Mouse (Mus musculus) thymus, adult 2 months (tissue): ENCODE data around the gene Rad51b. TPM values are rescaled to one million over a fixed set of nuclear protein-coding genes. Genes with fewer than 3 reads are reported as not detected.

Source experiments
- DNase-seq: peaks from one replicate; pipeline ENCODE4 v3.0.0; 2021
- H3K27ac ChIP-seq: fragments of 200-500 bp; 2 replicates; pipeline ENCODE4 v1.5.1; 2012; ENCODE audit warnings: low read length, control low read depth; ENCODE audit not compliant: control insufficient read depth, insufficient read depth
- H3K27me3 ChIP-seq: fragments of 200-500 bp; 2 replicates; pipeline ENCODE4 v1.6.1; 2012; ENCODE audit warnings: mild to moderate bottlenecking, low read length, moderate library complexity, mixed read lengths; ENCODE audit not compliant: control insufficient read depth, insufficient read depth
- H3K36me3 ChIP-seq: fragments of 200-500 bp; 2 replicates; pipeline ENCODE4 v1.6.1; 2012; ENCODE audit warnings: mild to moderate bottlenecking, low read length, moderate library complexity; ENCODE audit not compliant: control insufficient read depth, insufficient read depth
- H3K4me1 ChIP-seq: fragments of 200-500 bp; replicated peaks from 2 replicates; pipeline ENCODE4 v1.6.1; 2012; ENCODE audit warnings: low read length; ENCODE audit not compliant: control insufficient read depth, insufficient read depth
- H3K4me3 ChIP-seq: fragments of 200-500 bp; 2 replicates; pipeline ENCODE4 v1.5.1; 2012; ENCODE audit warnings: mild to moderate bottlenecking, low read length, control low read depth, moderate library complexity; ENCODE audit not compliant: control insufficient read depth, insufficient read depth
- CTCF ChIP-seq: fragments of 200-500 bp; IDR thresholded peaks from 2 replicates; pipeline ENCODE4 v1.5.1; 2012; ENCODE audit warnings: mild to moderate bottlenecking, control low read depth, low read length, moderate library complexity, borderline replicate concordance; ENCODE audit not compliant: control insufficient read depth, poor library complexity, insufficient read depth; ENCODE audit errors: extremely low read depth
- POLR2A ChIP-seq: fragments of 200-500 bp; IDR thresholded peaks from 2 replicates; pipeline ENCODE4 v1.6.1; 2012; ENCODE audit warnings: mild to moderate bottlenecking, low read length, control low read depth, moderate library complexity; ENCODE audit not compliant: control insufficient read depth, poor library complexity, insufficient read depth; ENCODE audit errors: extremely low read depth
- WGBS: fragments of 180-500 bp; shearing (Covaris S2); methylation state at CpG from one replicate; pipeline ENCODE4 v1.1.7; 2018; 5-methylcytosine and 5-hydroxymethylcytosine counted together
- polyA plus RNA-seq: library from polyadenylated mRNA; depleted of rRNA; stranded (reverse); fragments of >200 nt; gene quantifications from 2 replicates; pipeline ENCODE4 v1.2.3, GENCODE M21; 2012

Rad51b gene
- polyA plus RNA-seq, 1 experiment, result 1.1 TPM

DNA sequence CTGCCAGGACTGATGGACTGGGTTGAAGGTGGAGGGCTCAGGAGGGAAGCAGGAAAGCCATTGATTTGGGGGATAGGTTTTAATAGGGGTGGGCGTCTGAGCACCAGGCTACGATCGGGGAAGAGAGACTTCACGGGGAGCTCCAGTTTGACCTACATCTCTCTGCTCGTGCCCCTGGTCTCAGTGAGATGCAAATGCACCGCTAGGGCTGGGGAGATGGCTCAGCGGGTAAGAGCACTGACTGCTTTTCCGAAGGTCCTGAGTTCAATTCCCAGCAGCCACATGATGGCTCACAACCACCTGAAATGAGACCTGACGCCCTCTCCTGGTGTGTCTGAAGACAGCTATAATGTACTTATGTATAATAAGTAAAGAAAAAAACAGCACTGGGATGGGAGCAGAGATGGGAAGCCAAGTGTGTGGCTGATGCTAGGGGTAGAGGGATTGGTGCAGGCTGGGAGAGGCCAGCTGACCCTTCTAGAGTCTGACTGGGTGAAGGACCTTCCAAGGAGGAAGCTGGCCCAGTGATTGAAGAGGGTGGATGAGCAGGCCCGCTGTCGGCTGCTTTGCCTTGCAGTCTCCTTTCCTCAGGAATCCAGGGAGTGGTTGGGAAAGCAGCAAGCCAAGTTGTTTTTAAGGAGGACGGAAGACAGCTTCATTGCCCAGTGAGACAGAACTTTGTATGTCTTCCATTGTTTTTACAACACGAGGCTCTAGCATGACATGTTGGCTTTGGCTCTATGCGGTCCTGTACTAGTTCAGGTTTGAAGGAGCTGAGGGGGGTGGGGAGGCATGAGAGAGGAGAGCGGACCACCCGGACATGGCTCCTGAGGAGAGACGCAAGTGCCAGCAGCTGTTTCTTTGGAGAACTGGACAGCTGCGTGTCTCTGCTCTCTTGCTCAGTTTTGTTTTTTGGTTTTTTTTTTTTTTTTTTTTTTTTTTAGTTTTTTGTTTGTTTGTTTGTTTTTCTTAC is 511.6 kb downstream of the Rad51b start:
- Histone ChIP-seq H3K27ac (no peak overlapping the region), H3K27me3 (no peaks in the 10 kb centered on the region), H3K4me3 (no peak overlapping the region), H3K36me3 (no peaks in the 10 kb centered on the region), H3K4me1 (no peaks in the 10 kb centered on the region)
- DNase-seq, result no peak
- WGBS, result 98% methylated on average over 18 of the region's 18 CpGs
- TF ChIP-seq CTCF, result no peak
- no peak for TF ChIP-seq POLR2A

DNA sequence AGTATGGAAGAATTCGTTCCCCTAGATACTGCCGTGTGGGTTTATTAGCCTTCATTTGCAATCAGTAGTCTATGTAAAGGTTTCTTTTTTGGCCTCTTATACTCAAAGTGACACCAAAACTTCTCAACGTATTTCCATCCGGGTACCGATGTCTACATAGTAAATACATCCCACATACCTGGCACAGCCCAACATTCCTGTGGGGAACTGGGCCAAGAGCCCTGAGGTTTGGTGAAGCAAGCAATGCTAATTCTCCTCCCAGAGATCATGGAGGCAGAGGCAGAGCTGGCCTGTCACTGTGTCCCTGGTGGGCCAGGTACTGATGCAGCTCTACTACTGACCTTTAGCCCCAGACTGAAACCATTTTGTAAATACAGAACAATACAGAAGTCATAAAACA is 512.4 kb downstream of the Rad51b start:
- Histone ChIP-seq H3K4me1 (no peaks in the 10 kb centered on the region), H3K27me3 (no peaks in the 10 kb centered on the region), H3K4me3 (no peak overlapping the region), H3K27ac (no peak overlapping the region), H3K36me3 (no peaks in the 10 kb centered on the region)
- DNase-seq, result no peak
- TF ChIP-seq CTCF (no peak), POLR2A (no peak)
- WGBS, result 95% methylated on average over 5 of the region's 5 CpGs

DNA sequence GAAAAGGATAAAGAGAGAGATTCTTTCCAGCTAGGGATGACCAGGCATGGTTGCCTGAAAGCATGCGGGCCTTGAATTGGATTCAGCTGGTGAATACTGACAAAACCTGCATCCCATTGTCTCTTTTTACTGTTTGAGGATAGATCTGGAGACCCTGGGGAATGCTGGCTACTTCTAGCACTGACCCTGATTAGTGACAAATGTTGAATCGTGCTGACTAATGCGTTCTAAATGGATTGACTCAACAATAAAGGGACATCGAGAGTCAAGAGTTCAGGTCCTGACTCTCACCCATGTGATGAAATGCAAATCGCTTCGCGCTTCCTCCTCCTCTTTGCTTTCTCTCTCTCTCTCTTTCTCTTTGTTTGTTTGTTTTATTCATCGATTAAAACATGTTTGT is 515.3 kb downstream of the Rad51b start:
- 97% methylated on average over 8 of the region's 8 CpGs for WGBS
- H3K27ac ChIP-seq, result no peak overlapping the region

DNA sequence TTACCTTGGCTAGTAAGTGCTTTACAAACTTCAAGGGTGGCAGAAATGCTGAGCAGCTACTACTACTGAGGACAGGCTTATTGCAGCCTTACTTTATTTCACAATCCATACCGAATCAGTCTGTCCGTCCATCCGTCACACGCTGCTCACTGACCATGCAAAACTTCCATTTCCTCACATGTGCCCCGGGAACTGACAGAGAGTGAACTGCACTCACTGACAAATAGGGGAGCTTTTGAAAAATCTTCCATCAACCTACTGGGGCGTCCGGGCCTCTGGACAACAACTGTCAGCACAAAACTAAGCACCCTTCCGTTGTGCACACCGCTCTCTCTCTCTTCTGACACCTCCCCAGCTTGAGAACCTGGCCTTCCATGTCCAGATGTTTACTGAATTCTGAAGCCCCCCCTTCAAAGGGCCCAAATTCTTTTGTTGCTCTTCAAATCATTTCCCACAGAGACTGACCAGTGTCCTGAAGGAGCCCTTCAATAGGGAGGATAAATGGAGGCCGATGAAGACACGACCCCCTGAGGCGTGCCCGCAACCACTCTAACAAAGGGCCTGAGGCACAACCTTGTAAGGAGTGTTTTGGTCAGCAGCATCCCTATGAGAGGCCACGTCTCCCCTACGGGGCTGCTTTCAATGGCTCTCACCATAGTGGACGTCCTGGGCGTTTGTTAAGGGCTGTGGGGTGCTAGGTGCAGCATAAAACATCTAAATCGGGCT is 515.9 kb downstream of the Rad51b start:
- Histone ChIP-seq H3K27ac (no peak overlapping the region), H3K36me3 (no peaks in the 10 kb centered on the region), H3K4me3 (no peak overlapping the region), H3K4me1 (no peaks in the 10 kb centered on the region), H3K27me3 (no peaks in the 10 kb centered on the region)
- 87% methylated on average over 18 of the region's 18 CpGs for WGBS
- no peak for TF ChIP-seq CTCF
- no peak for TF ChIP-seq POLR2A
- no peak for DNase-seq

More for the DNA sequence above, 515.3 kb downstream of the Rad51b start:
- Histone ChIP-seq H3K4me3 (no peak overlapping the region), H3K27me3 (no peaks in the 10 kb centered on the region), H3K36me3 (no peaks in the 10 kb centered on the region), H3K4me1 (no peaks in the 10 kb centered on the region)
- DNase-seq, result no peak
- TF ChIP-seq CTCF (no peak), POLR2A (no peak)

DNA sequence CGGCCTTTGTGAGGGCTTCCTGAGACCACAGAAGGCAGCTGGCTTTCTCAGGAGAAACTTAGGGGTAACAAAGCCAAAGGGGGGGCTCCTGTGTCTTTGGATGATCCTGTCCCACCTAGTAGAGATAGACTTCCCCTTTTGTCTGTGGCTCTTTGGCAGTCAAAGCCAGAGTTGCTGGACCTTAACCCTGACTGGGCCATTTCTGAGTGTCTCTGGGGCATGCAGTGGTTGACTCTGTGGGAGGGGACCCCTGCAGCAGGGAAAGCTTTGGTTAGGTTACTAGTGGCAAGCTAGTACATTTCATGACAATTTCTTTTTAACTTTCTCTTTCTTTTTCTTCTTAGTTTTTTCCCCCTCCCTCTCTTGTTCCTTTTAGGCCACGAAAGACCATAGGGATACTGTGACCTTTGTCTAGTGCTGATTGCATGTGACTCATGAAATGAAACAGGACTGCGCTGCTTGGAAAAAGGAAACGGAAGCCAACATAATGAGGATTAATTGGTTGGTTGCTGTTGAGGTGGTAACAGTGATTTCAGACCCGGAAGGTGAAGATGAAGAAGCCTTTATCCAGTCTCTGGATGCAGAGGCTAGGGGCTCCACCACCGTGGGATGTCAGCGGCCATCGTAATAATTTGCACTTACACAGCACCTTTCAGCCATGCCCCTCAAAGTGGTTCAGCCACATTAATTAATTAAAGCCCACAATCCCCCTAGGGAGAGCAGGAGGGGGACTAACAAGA is 516.7 kb downstream of the Rad51b start:
- Histone ChIP-seq H3K4me1 (no peaks in the 10 kb centered on the region), H3K36me3 (no peaks in the 10 kb centered on the region), H3K27me3 (no peaks in the 10 kb centered on the region), H3K27ac (no peak overlapping the region), H3K4me3 (no peak overlapping the region)
- no peak for DNase-seq
- 90% methylated on average over 8 of the region's 8 CpGs for WGBS
- TF ChIP-seq CTCF (no peak), POLR2A (no peak)

DNA sequence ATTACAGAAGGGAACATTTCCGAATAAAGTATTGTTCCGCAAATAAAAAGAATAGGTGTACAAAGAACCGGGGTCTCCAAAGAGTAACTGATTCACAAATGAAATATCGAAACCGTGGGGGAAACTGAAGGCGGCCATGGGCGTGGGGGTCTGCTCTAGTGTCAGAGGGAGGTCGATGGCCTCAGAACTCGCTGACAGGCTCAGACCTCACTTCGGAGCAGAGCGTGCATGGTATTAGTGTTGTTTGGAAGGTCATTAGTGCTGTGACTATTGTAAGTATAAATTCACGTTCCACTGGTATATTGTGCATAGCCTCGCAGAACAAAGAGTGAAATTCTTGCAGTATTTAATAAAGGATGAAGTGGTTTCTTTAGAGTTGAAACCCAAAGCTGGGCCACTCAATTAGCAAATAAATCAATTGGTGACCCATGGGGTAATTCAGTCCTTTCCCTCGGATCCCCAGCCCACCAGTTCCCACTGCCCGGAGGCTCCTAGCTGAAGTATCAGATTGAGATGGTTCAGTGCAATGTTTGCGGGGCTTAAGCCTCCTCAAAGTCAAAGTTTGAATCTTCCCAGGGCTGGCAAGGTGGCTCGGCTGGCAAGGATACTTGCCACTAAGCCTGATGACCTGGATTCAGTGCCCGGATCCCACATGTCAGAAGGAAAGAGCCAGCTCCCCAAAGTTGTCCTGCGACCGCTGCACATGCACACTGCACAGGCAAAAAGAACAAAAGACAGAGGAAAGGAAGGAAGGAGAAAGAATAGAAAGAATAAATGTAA is 517.4 kb downstream of the Rad51b start:
- WGBS, result 97% methylated on average over 20 of the region's 20 CpGs
- H3K27me3 ChIP-seq, result no peaks in the 10 kb centered on the region
- DNase-seq, result no peak
- no peak overlapping the region for H3K4me3 ChIP-seq
- H3K27ac ChIP-seq, result no peak overlapping the region
- H3K4me1 ChIP-seq, result no peaks in the 10 kb centered on the region
- H3K36me3 ChIP-seq, result no peaks in the 10 kb centered on the region
- TF ChIP-seq POLR2A (no peak), CTCF (no peak)
